Mouse (Mus musculus) small intestine, adult 2 months (tissue): ENCODE data around the gene Mgat2.

Source experiments
- CTCF ChIP-seq: fragments of 200-500 bp; IDR thresholded peaks from 2 replicates; pipeline ENCODE4 v1.5.1; 2012; ENCODE audit warnings: low read depth, mild to moderate bottlenecking, control low read depth, inconsistent platforms, low read length, moderate library complexity, mixed read lengths; ENCODE audit not compliant: insufficient replicate concordance, insufficient read length; ENCODE audit errors: extremely low read depth
- POLR2A ChIP-seq: fragments of 200-500 bp; IDR thresholded peaks from 2 replicates; pipeline ENCODE4 v1.6.1; 2012; ENCODE audit warnings: low read depth, mild to moderate bottlenecking, control low read depth, inconsistent platforms, low read length, moderate library complexity

DNA sequence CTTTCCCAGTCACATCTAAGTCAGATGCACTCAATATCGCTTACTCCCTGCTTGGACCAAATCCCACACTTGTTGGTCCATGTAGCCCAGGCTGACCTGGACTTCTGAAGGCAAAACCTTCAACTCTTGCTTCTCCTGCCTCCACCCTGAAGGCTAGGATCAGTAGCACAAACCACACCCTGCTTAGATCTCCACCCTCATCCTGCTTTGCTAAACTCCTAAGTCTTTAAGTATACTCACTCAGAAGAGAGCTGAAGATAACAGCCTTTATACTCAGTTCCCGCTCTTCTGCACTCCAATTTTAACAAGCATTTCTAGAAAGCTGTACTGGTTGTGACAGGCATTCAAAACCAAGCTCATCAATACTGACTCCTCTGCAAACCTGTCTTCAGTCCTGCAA, 26.9 kb upstream of the Mgat2 start:
- no peak for TF ChIP-seq CTCF
- TF ChIP-seq POLR2A = no peak
